Mouse (Mus musculus): ENCODE measurements around the gene Smlr1. TPM values are rescaled to one million over a fixed set of nuclear protein-coding genes. Genes with fewer than 3 reads are reported as not detected.

Gene Smlr1
- polyA plus RNA-seq (2015; fragmentation: Nextera tagmentation; extraction: Ambion mirVana): 0.23 and 0.60 TPM in 2 replicates

GRCm38 (mm10) chr10:25535891-25536331 is at the start of gene Smlr1:
Gene Smlr1, minus strand, starts transcription at chr10:25536267.
- Histone ChIP-seq H3K4me2 (replicated peaks; ENCODE audit: low read depth, low read length) (no peak within 1 kb of the TSS), H3K9me3 (ENCODE audit: low read length) (no peaks in the 10 kb centered on the region), H3K4me1 (ENCODE audit: insufficient read depth, low read length) (no peaks in the 10 kb centered on the region), H3K27me3 (ENCODE audit: insufficient read depth, low read length) (no peaks in the 10 kb centered on the region), H3K36me3 (ENCODE audit: insufficient read depth, low read length) (no peaks in the 10 kb centered on the region), H3K9ac (replicated peaks; ENCODE audit: low read length) (no peak within 1 kb of the TSS), H3K4me3 (ENCODE audit: low read length) (no peak within 1 kb of the TSS), H3K27ac (ENCODE audit: low read length) (no peak within 1 kb of the TSS)
- WGBS: 88% methylated on average over 10 of the region's 10 CpGs
- ATAC-seq (ENCODE audit: low FRiP score, low TSS enrichment): no peak

- no peak for ATAC-seq (ENCODE audit: low FRiP score, low TSS enrichment)
- Histone ChIP-seq H3K27me3 (ENCODE audit: insufficient read depth, low read length) (no peaks in the 10 kb centered on the region), H3K4me3 (ENCODE audit: low read length) (no peak overlapping the region), H3K27ac (ENCODE audit: low read length) (no peak overlapping the region), H3K36me3 (ENCODE audit: insufficient read depth, low read length) (no peaks in the 10 kb centered on the region), H3K4me1 (ENCODE audit: insufficient read depth, low read length) (no peaks in the 10 kb centered on the region), H3K9me3 (ENCODE audit: low read length) (no peaks in the 10 kb centered on the region), H3K9ac (replicated peaks; ENCODE audit: low read length) (no peak overlapping the region), H3K4me2 (replicated peaks; ENCODE audit: low read depth, low read length) (no peak overlapping the region)
- WGBS: 94% methylated on average over 6 of the region's 6 CpGs
Measured at GRCm38 (mm10) chr10:25584899-25585298, 48.8 kb upstream of the Smlr1 start.

GRCm38 (mm10) chr10:25580066-25580465 is 44.0 kb upstream of the Smlr1 start:
- Histone ChIP-seq H3K4me3 (ENCODE audit: low read length) (no peak overlapping the region), H3K27me3 (ENCODE audit: insufficient read depth, low read length) (no peaks in the 10 kb centered on the region), H3K4me2 (replicated peaks; ENCODE audit: low read depth, low read length) (no peak overlapping the region), H3K27ac (ENCODE audit: low read length) (no peak overlapping the region), H3K4me1 (ENCODE audit: insufficient read depth, low read length) (no peaks in the 10 kb centered on the region), H3K9me3 (ENCODE audit: low read length) (no peaks in the 10 kb centered on the region), H3K9ac (replicated peaks; ENCODE audit: low read length) (no peak overlapping the region), H3K36me3 (ENCODE audit: insufficient read depth, low read length) (no peaks in the 10 kb centered on the region)
- no peak for ATAC-seq (ENCODE audit: low FRiP score, low TSS enrichment)
- WGBS: 72% methylated on average over 2 of the region's 2 CpGs

- Histone ChIP-seq H3K27me3 (ENCODE audit: insufficient read depth, low read length) (no peaks in the 10 kb centered on the region), H3K9me3 (ENCODE audit: low read length) (no peaks in the 10 kb centered on the region), H3K4me2 (replicated peaks; ENCODE audit: low read depth, low read length) (no peak overlapping the region), H3K4me1 (ENCODE audit: insufficient read depth, low read length) (0 out of 2 replicates have a peak, but pooled peaks cover 5% of the 10 kb centered on the region), H3K9ac (replicated peaks; ENCODE audit: low read length) (no peak overlapping the region), H3K27ac (ENCODE audit: low read length) (no peak overlapping the region), H3K4me3 (ENCODE audit: low read length) (no peak overlapping the region), H3K36me3 (ENCODE audit: insufficient read depth, low read length) (no peaks in the 10 kb centered on the region)
- peak; percentile 46; the same call in 1 of the 2 replicates for ATAC-seq (ENCODE audit: low FRiP score, low TSS enrichment)
- 39% methylated on average over 9 of the region's 9 CpGs for WGBS
Measured at GRCm38 (mm10) chr10:25571319-25572240, 35.5 kb upstream of the Smlr1 start.

- Histone ChIP-seq H3K4me3 (ENCODE audit: low read length) (no peak overlapping the region), H3K9ac (replicated peaks; ENCODE audit: low read length) (no peak overlapping the region), H3K27ac (ENCODE audit: low read length) (no peak overlapping the region), H3K4me1 (ENCODE audit: insufficient read depth, low read length) (no peaks in the 10 kb centered on the region), H3K27me3 (ENCODE audit: insufficient read depth, low read length) (no peaks in the 10 kb centered on the region), H3K4me2 (replicated peaks; ENCODE audit: low read depth, low read length) (no peak overlapping the region), H3K36me3 (ENCODE audit: insufficient read depth, low read length) (no peaks in the 10 kb centered on the region), H3K9me3 (ENCODE audit: low read length) (no peaks in the 10 kb centered on the region)
- WGBS: 50% methylated on average over 4 of the region's 4 CpGs
- no peak for ATAC-seq (ENCODE audit: low FRiP score, low TSS enrichment)
Measured at GRCm38 (mm10) chr10:25552936-25553335, 16.9 kb upstream of the Smlr1 start.

- Histone ChIP-seq H3K4me3 (ENCODE audit: low read length) (no peak overlapping the region), H3K27me3 (ENCODE audit: insufficient read depth, low read length) (no peaks in the 10 kb centered on the region), H3K27ac (ENCODE audit: low read length) (no peak overlapping the region), H3K36me3 (ENCODE audit: insufficient read depth, low read length) (no peaks in the 10 kb centered on the region), H3K9ac (replicated peaks; ENCODE audit: low read length) (no peak overlapping the region), H3K4me2 (replicated peaks; ENCODE audit: low read depth, low read length) (no peak overlapping the region), H3K4me1 (ENCODE audit: insufficient read depth, low read length) (no peaks in the 10 kb centered on the region), H3K9me3 (ENCODE audit: low read length) (no peaks in the 10 kb centered on the region)
- no peak for ATAC-seq (ENCODE audit: low FRiP score, low TSS enrichment)
- 98% methylated on average over 3 of the region's 3 CpGs for WGBS
Measured at GRCm38 (mm10) chr10:25541097-25541496, 5.0 kb upstream of the Smlr1 start.

GRCm38 (mm10) chr10:25539771-25540168 is 3.7 kb upstream of the Smlr1 start:
- no peak for ATAC-seq (ENCODE audit: low FRiP score, low TSS enrichment)
- no peak overlapping the region for H3K9ac ChIP-seq (replicated peaks; ENCODE audit: low read length)
- no peaks in the 10 kb centered on the region for H3K36me3 ChIP-seq (ENCODE audit: insufficient read depth, low read length)
- H3K4me2 ChIP-seq (replicated peaks; ENCODE audit: low read depth, low read length): no peak overlapping the region
- no peaks in the 10 kb centered on the region for H3K4me1 ChIP-seq (ENCODE audit: insufficient read depth, low read length)
- WGBS: 77% methylated on average over 6 of the region's 6 CpGs
- H3K27me3 ChIP-seq (ENCODE audit: insufficient read depth, low read length): no peaks in the 10 kb centered on the region
- H3K9me3 ChIP-seq (ENCODE audit: low read length): no peaks in the 10 kb centered on the region
- no peak overlapping the region for H3K27ac ChIP-seq (ENCODE audit: low read length)
- H3K4me3 ChIP-seq (ENCODE audit: low read length): no peak overlapping the region

- H3K9ac ChIP-seq (replicated peaks; ENCODE audit: low read length): no peak overlapping the region
- no peak for ATAC-seq (ENCODE audit: low FRiP score, low TSS enrichment)
- no peaks in the 10 kb centered on the region for H3K27me3 ChIP-seq (ENCODE audit: insufficient read depth, low read length)
- no peak overlapping the region for H3K4me3 ChIP-seq (ENCODE audit: low read length)
- H3K36me3 ChIP-seq (ENCODE audit: insufficient read depth, low read length): no peaks in the 10 kb centered on the region
- H3K9me3 ChIP-seq (ENCODE audit: low read length): no peaks in the 10 kb centered on the region
- H3K4me2 ChIP-seq (replicated peaks; ENCODE audit: low read depth, low read length): no peak overlapping the region
- no peaks in the 10 kb centered on the region for H3K4me1 ChIP-seq (ENCODE audit: insufficient read depth, low read length)
- H3K27ac ChIP-seq (ENCODE audit: low read length): no peak overlapping the region
- WGBS: 90% methylated on average over 4 of the region's 4 CpGs
Measured at GRCm38 (mm10) chr10:25539146-25539770, 3.2 kb upstream of the Smlr1 start.

GRCm38 (mm10) chr10:25538738-25539137 is 2.7 kb upstream of the Smlr1 start:
- Histone ChIP-seq H3K9ac (replicated peaks; ENCODE audit: low read length) (no peak overlapping the region), H3K27ac (ENCODE audit: low read length) (no peak overlapping the region), H3K27me3 (ENCODE audit: insufficient read depth, low read length) (no peaks in the 10 kb centered on the region), H3K4me1 (ENCODE audit: insufficient read depth, low read length) (no peaks in the 10 kb centered on the region), H3K9me3 (ENCODE audit: low read length) (no peaks in the 10 kb centered on the region), H3K4me3 (ENCODE audit: low read length) (no peak overlapping the region), H3K4me2 (replicated peaks; ENCODE audit: low read depth, low read length) (no peak overlapping the region), H3K36me3 (ENCODE audit: insufficient read depth, low read length) (no peaks in the 10 kb centered on the region)
- WGBS: 78% methylated on average over 1 of the region's 1 CpGs
- no peak for ATAC-seq (ENCODE audit: low FRiP score, low TSS enrichment)

- ATAC-seq (ENCODE audit: low FRiP score, low TSS enrichment): no peak
- H3K4me1 ChIP-seq (ENCODE audit: insufficient read depth, low read length): no peaks in the 10 kb centered on the region
- no peaks in the 10 kb centered on the region for H3K9me3 ChIP-seq (ENCODE audit: low read length)
- no peaks in the 10 kb centered on the region for H3K36me3 ChIP-seq (ENCODE audit: insufficient read depth, low read length)
- no peaks in the 10 kb centered on the region for H3K27me3 ChIP-seq (ENCODE audit: insufficient read depth, low read length)
- H3K4me2 ChIP-seq (replicated peaks; ENCODE audit: low read depth, low read length): no peak overlapping the region
- no peak overlapping the region for H3K4me3 ChIP-seq (ENCODE audit: low read length)
- no peak overlapping the region for H3K9ac ChIP-seq (replicated peaks; ENCODE audit: low read length)
- 93% methylated on average over 6 of the region's 6 CpGs for WGBS
- H3K27ac ChIP-seq (ENCODE audit: low read length): no peak overlapping the region
Measured at GRCm38 (mm10) chr10:25536621-25537020, 554 bp upstream of the Smlr1 start.

All from kidney, embryonic 16.5 days (tissue).